Mouse (Mus musculus) R1 (cell line): Measurements from ENCODE around the gene Tmem120b.

Experiments
- DNase-seq: peaks from one replicate; pipeline ENCODE4 v3.0.0-alpha.2; 2018; ENCODE audit warnings: low read depth, low spot score

Gene Tmem120b

GRCm38 (mm10) chr5:123140694-123141554 is 72.7 kb downstream of the Tmem120b start:
- DNase-seq, result peak; percentile 93

GRCm38 (mm10) chr5:123141555-123142160 is 73.4 kb downstream of the Tmem120b start:
- DNase-seq, result peak; percentile 83

DNA sequence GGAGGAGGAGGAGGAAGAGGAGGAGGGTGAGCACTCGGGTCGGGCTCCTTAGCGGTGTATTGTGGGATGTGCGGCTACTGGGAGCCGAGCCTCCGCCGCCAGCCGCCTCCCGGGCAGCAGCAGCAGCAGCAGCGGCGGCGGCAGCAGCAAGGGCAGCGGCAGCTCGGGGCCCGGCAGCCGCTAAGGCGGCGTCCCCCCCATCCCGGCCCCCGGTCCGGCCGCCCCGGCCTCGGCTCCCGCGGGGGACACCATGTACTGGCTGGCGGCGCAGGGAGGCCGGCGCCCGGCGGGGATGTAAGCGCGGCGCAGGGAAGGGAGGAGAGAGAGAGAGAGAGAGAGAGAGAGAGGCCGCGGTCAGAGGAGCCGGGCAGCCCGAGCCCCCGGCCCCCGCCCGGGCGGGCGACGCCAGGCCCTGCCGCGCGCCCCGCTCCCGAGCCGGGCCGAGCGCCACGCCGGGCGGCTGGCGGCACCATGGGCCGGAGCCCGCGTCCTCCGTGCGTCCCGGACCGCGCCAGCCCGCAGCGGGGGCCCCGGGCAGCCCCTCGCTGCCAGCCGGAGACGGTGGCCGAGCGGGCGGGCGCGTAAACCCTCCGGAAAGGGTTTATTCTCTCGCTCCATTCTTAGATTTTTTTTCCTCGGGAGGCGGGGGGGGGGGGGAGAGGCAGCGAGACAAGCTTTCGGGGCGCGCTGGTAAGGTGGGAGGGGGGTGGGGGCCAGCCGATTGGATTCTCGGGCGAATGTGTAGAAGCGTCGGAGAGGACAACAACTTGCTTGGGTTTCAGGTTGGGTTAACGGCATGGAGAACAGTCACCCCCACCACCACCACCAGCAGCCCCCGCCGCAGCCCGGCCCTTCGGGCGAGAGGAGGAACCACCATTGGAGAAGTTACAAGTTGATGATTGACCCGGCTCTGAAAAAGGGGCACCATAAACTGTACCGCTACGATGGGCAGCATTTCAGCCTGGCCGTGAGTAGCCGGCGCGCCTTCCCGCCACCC is 74.2 kb downstream of the Tmem120b start, which contains the start of gene Setd1b:
Setd1b (plus strand) TSS at position 33 of the 997 bp plus-strand sequence.
- DNase-seq, result peak; percentile 63

DNA sequence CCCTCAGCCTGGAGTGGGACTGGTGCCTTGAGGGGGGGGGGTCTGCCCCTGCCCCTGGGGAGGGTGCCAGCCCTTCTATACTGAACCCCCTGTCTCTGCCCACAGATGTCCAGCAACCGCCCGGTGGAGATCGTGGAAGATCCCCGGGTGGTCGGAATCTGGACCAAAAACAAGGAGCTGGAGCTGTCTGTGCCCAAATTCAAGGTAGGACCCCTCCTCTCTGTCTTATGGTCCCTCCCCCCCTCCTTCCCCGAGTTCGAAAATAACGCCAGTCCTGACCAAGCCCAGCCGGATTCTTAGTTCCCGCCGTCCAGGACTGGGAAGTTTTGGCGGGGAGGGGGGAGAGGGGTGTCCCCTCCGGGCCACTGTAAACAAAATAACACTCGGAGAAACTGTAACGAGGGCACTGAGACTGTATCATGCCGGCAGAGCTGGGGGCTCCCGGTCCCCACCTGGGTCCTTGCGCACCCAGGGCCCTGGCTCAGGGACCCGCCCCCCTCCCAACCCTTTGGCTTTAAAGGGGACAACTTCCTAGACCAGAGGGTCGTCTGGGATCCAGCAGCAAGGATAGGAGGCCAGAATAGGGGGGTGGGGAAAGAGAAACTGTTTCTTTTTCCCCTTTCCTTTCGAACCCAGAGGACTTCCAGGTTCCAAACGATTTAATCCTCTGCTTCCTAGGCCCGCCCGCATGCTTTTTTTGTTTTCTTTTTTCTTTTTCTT is 75.2 kb downstream of the Tmem120b start:
- DNase-seq, result no peak

DNA sequence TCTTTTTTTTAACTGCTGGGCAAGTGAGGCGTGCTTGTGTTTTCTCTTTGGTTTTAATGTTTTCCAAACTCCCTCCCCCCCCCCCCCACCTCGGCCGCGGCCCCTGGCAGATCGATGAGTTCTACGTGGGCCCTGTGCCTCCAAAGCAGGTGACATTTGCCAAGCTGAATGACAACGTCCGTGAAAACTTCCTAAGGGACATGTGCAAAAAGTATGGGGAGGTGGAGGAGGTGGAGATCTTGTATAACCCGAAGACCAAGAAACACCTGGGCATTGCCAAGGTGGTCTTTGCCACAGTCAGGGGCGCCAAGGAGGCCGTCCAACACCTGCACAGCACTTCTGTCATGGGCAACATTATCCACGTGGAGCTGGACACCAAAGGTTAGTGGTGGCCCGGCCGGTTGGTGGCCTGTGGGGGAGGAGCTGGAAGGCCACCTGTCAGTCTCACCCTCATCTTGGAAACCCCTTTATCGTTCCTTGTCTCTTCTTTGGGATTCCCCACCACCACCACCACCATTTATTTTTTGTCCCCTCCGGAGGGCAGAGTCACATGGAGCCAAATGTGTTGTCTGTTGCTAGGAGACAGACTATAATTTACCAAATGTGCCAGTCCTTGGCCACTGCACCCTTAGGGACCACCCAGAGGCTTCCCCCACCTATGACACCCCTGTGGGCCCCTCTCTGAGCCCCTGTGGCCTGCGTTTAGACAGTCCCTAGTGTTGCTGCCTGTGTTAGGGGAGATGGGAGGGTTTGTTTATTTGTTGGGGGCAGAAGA is 75.9 kb downstream of the Tmem120b start:
- no peak for DNase-seq

GRCm38 (mm10) chr5:123144746-123145590 is 76.8 kb downstream of the Tmem120b start:
- no peak for DNase-seq

- DNase-seq, result no peak
Measured at GRCm38 (mm10) chr5:123146357-123146756, 78.1 kb downstream of the Tmem120b start.

DNA sequence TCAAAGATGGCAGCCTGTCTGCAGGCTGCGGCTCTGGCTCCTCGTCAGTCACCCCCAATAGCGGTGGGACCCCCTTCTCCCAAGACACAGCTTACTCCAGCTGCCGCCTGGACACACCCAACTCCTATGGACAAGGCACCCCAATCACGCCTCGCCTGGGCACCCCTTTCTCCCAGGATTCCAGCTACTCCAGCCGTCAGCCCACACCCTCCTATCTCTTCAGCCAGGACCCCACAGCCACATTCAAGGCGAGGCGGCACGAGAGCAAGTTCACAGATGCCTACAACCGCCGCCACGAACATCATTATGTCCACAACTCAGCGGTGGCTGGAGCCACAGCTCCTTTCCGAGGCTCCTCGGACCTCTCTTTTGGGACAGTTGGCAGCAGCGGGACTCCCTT is 79.4 kb downstream of the Tmem120b start:
- DNase-seq, result no peak

DNA sequence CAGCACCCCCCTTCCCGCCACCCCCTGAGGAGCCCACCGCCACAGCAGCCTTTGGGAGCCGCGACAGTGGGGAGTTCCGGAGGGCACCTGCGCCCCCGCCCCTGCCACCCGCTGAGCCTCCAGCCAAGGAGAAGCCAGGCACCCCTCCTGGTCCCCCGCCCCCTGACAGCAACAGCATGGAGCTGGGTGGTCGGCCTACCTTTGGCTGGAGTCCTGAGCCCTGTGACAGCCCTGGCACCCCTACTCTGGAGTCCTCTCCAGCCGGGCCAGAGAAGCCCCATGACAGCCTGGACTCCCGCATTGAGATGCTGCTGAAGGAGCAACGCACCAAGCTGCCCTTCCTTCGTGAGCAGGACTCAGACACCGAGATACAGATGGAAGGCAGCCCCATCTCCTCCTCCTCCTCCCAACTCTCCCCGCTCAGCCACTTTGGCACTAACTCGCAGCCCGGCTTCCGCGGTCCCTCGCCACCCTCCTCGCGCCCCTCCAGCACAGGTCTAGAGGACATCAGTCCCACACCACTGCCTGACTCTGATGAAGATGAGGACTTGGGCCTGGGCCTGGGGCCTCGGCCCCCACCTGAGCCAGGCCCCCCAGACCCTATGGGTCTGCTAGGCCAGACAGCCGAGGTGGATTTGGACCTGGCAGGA is 80.0 kb downstream of the Tmem120b start:
- DNase-seq, result no peak

DNA sequence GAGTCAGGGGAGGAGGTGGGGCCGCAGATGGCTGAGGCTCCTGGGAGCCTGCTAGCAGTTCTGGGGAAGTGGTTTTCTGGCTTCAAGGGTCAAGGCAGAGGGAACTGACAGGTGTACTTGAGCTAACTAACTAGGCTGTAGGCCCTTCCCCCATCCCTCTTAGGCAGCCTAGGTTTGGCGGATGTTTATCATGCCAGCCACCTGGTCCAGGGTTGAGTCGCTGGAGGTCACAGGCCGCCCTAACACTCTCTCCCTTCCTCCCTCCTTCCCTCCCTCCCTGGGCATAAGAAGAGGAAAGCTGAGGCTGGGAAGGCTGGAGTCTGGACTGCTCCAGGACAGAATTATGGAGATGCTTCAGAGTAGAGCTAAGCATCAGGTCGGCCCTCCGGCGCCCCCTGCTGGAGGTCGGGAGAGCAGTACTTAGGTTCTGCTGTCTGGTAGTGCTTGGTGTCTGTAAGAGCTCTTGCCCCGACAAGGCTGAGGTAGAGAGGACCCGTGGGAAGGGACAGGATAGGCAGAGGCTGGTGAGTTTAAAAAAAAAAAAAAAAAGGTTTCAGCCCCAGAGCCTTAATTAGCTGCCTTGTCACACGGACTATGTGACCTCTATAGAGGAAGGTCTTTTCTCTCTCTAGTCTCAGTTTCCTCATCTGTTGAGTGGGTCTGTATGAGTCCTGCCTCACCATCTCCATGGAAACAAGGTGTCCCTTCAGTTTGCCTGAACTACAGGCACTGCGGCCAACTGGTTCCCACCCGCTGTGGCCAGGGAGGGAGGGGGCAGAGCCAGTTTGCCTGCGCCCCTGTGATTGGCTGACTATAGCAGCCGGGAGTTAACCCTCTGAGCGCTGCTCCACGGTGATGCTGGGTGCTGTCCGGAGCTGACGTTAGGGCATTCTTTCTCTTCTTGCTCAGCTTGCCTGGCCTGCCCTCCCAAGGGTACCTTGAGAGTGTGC is 81.5 kb downstream of the Tmem120b start:
- DNase-seq, result peak; percentile 97

DNA sequence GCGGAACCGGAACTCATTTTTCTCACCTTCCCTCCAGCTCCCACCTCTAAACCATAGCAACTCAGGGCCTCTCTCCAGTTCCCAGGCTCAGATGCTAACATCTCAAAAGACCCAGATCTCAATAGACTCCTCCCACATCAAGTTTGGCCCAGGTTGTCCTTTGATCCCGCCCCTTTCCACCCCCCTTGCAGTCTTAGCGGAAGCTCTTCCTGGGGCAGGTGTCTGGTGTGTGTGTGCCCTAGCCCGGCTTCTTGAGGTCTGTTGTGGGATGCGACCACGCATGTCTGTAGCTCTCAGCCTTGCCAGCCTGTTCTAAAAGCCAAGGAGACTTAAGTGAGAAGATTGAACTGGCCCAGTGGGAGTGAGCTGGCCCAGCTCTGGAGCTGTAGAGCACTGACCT is 82.4 kb downstream of the Tmem120b start:
- DNase-seq, result peak; percentile 92

DNA sequence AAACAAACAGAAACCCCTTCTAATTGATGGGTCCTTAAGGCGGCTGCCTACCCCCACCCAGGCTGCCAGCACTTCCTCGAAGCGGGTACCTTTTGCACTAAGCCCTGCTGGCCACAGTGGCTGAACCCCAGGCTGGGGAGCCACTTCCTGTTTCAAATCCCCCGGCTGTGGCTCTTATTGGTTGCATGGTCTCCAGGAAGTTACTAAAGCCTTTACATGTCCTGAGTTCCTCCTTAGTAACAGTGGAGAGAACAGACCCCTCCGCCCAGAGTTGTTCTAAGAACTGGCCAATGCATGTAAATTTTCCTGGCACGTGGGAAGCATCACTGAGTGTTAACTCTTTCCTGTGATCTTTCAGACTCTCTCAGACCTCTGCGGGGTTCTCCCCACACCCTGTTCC is 82.9 kb downstream of the Tmem120b start:
- DNase-seq, result peak; percentile 97

DNA sequence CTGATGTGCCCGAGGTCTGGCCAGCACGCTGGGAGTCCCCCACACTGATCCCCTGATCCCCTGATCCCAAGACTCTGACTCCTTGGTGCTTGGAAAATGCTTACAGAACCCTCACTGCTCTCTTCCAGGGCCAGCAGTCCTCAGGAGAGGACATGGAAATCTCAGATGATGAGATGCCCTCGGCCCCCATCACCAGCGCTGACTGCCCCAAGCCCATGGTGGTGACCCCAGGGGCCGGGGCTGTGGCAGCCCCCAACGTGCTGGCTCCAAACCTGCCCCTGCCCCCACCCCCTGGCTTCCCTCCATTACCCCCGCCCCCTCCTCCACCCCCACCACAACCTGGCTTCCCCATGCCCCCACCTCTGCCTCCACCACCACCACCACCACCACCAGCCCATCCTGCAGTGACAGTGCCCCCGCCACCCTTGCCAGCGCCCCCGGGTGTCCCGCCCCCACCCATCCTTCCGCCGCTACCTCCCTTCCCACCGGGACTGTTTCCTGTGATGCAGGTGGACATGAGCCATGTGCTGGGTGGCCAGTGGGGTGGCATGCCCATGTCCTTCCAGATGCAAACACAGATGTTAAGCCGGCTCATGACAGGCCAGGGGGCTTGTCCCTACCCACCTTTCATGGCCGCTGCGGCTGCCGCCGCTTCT is 83.6 kb downstream of the Tmem120b start:
- no peak for DNase-seq

GRCm38 (mm10) chr5:123152901-123153300 is 84.7 kb downstream of the Tmem120b start:
- DNase-seq, result no peak

- peak; percentile 88 for DNase-seq
Measured at GRCm38 (mm10) chr5:123155425-123155824, 87.2 kb downstream of the Tmem120b start.

DNA sequence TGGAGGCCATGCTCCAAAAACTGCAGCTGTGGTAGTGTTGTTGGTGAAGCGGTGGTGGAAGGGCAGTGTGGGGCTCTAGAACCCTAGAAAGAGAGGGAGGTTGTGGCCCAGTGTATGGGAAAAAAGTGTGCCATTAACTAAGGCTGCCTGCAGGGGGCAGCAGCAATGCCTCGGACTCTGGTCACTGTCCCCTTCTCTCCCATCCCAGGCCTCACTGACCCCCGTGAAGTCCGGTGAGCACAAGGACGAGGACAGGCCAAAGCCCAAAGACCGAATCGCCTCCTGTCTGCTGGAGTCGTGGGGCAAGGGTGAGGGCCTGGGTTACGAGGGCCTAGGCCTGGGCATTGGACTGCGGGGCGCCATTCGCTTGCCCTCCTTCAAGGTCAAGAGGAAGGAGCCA is 88.5 kb downstream of the Tmem120b start:
- DNase-seq, result peak; percentile 55

DNA sequence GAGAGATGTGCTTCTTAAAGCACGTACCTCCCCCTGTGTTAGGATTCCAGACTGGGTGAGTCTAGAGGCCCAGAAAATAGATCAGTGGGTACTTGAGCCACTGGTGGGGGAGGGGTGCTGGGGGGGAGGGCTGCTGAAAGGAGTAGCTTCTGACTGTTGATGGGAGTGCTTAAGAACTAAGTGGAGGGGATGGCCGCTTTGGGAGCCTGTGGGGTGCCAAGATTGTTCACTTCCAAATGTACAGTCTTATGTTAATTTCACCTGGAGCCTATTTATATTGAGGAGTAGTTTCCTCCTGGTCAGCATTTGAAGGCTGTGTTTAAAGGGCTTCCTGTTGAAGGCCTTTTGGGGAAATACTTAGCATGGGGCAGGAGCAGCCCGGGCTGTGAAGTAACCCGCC is 89.8 kb downstream of the Tmem120b start:
- DNase-seq, result peak; percentile 99
